Mouse (Mus musculus) ES-E14 (cell line): ENCODE measurements around the gene Oser1. TPM values are rescaled to one million over a fixed set of nuclear protein-coding genes. Genes with fewer than 3 reads are reported as not detected.

ENCODE experiments used
- DNase-seq: peaks from one replicate; pipeline ENCODE4 v3.0.0-alpha.2; 2013; ENCODE audit warnings: low read depth, low spot score
- H3K27ac ChIP-seq: 2 replicates; pipeline ENCODE4 v1.5.1; 2012; ENCODE audit warnings: low read depth, mild to moderate bottlenecking, low read length, moderate library complexity, mixed read lengths; ENCODE audit not compliant: poor library complexity, insufficient read depth, severe bottlenecking
- H3K36me3 ChIP-seq: 2 replicates; pipeline ENCODE4 v1.6.1; 2012; ENCODE audit warnings: mild to moderate bottlenecking, low read length, moderate library complexity, mixed read lengths; ENCODE audit not compliant: control insufficient read depth, poor library complexity, insufficient read depth, severe bottlenecking
- H3K4me1 ChIP-seq, 2 experiments: fragments of 150-350 bp in 1 of 2; sonication (generic) in 1 of 2; 2 replicates each; pipeline ENCODE4 v1.6.1; 2012; ENCODE audit warnings: low read length in 2 of 2, mild to moderate bottlenecking in 1 of 2, mixed read lengths in 1 of 2; ENCODE audit not compliant: control insufficient read depth in 2 of 2, insufficient read depth in 2 of 2, poor library complexity in 1 of 2
- H3K4me3 ChIP-seq, 2 experiments: fragments of 150-350 bp in 1 of 2; sonication (generic) in 1 of 2; 2 replicates each; pipeline ENCODE4 v1.5.1; 2012; ENCODE audit warnings: low read length in 2 of 2, low read depth in 1 of 2, mild to moderate bottlenecking in 1 of 2, mixed read lengths in 1 of 2; ENCODE audit not compliant: insufficient read depth in 1 of 2, poor library complexity in 1 of 2, severe bottlenecking in 1 of 2
- H3K9ac ChIP-seq: 2 replicates; pipeline ENCODE4 v1.6.1; 2012; ENCODE audit warnings: low read depth, mild to moderate bottlenecking, low read length, mixed read lengths; ENCODE audit not compliant: poor library complexity, insufficient read depth, severe bottlenecking
- H3K9me3 ChIP-seq: fragments of 150-350 bp; sonication (generic); 2 replicates; pipeline ENCODE4 v1.6.1; 2012; ENCODE audit warnings: low read depth, mild to moderate bottlenecking, low read length; ENCODE audit not compliant: control insufficient read depth, insufficient read depth
- CHD2 ChIP-seq: IDR thresholded peaks from 2 replicates; pipeline ENCODE4 v1.6.1; 2014; ENCODE audit warnings: mild to moderate bottlenecking, low read depth, low read length, inconsistent platforms
- HCFC1 ChIP-seq: IDR thresholded peaks from 2 replicates; pipeline ENCODE4 v1.6.1; 2012; ENCODE audit warnings: low read length, inconsistent platforms, borderline replicate concordance; ENCODE audit not compliant: insufficient read depth
- MAFK ChIP-seq: IDR thresholded peaks from 2 replicates; pipeline ENCODE4 v1.6.1; 2014; ENCODE audit warnings: mild to moderate bottlenecking, low read depth, low read length, inconsistent platforms; ENCODE audit not compliant: insufficient read depth
- ZC3H11A ChIP-seq: IDR thresholded peaks from 2 replicates; pipeline ENCODE4 v1.6.1; 2012; ENCODE audit warnings: low read depth, mild to moderate bottlenecking, inconsistent platforms, low read length, borderline replicate concordance
- ZNF384 ChIP-seq: IDR thresholded peaks from 2 replicates; pipeline ENCODE4 v1.6.1; 2012; ENCODE audit warnings: low read depth, low read length, inconsistent platforms
- in situ Hi-C, 2 experiments: fragments of 600-800 bp; cut with MboI; formaldehyde crosslinking; loops; one replicate each; pipeline ENCODE4 v1.15.1; 2025; ENCODE audit warnings: low sequenced_read_pairs in 2 of 2, inconsistent platforms in 1 of 2; ENCODE audit not compliant: unreplicated experiment in 2 of 2
- total RNA-seq: library from RNA; depleted of rRNA; stranded (reverse); fragments of 300-350 nt; gene quantifications from 2 replicates; pipeline ENCODE4 v1.2.3, GENCODE M21; 2012

The Oser1 gene
- total RNA-seq, 1 experiment = 42.0 TPM

DNA sequence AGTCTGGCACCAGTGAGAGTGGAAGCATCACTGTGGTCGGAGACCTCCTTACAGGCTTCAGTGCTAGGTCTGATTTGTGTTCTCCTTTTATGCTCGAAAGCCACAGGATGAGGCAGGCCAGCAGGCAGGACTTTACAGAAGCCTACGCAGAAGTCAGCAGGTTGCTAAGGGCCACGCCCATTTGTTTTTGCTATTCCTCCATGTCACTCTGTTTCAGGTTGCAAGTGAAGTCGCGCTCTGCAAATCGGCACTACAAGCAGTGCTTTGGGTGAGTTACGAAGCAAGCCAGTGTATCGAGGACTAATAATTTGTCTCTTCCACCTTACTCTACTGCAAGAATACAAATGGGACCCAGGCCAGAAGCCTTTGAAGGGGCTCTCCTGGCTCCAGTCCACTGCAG, 6.8 kb upstream of the Oser1 start:
- no peak overlapping the region for H3K27ac ChIP-seq
- peaks cover 3 to 17% of the 10 kb centered on the region in 2 experiments; a peak in 1 of 4 replicates for H3K4me1 ChIP-seq
- TF ChIP-seq MAFK = no peak
- TF ChIP-seq HCFC1 = no peak
- TF ChIP-seq CHD2 = no peak
- TF ChIP-seq ZNF384 = no peak
- no peak for TF ChIP-seq ZC3H11A
- no peak for DNase-seq
- no peaks in the 10 kb centered on the region for H3K36me3 ChIP-seq
- H3K4me3 ChIP-seq = no peak overlapping the region
- H3K9ac ChIP-seq = no peak overlapping the region
- in situ Hi-C loops = no loop called here
- no peaks in the 10 kb centered on the region for H3K9me3 ChIP-seq

DNA sequence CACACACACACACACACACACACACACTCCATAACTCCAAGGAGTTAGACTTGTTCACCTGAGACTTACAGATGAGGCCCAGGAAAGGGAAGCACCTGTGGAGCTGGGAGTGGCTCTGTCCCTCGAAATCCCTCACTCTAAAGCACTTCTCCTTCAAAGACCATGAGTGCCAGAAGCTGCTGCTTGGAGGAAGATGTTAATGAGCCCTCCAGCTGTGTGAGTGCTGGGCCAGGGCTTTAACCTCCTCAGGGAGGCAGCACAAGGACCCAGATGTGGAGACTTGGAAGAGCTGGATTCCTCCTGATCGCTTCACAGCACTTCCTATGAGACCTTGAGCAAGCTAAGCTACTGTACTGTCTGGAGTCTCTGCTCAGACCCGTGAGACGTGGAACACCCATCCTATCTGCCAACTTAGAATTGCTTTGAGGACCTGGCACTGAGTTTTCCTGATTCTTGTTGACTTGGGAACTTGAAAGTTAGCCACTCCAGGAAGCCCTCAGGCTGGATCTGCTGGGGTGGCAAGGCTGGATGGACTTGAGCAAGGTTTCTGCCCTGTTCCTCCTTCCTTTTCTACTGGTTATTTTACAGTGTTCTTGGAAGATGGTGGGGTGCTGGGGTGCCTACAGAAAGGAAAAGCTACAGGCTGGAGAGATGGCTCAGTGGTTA, 4.0 kb upstream of the Oser1 start:
- no peak overlapping the region for H3K4me3 ChIP-seq
- no peak for TF ChIP-seq ZC3H11A
- no peak for TF ChIP-seq CHD2
- TF ChIP-seq MAFK = no peak
- TF ChIP-seq HCFC1 = no peak
- no peak for TF ChIP-seq ZNF384
- H3K4me1 ChIP-seq = peaks cover 0 to 10% of the 10 kb centered on the region in 2 experiments; a peak in 1 of 4 replicates
- no peaks in the 10 kb centered on the region for H3K9me3 ChIP-seq
- no peaks in the 10 kb centered on the region for H3K36me3 ChIP-seq
- DNase-seq = no peak
- in situ Hi-C loops = no loop called here
- no peak overlapping the region for H3K27ac ChIP-seq
- no peak overlapping the region for H3K9ac ChIP-seq

DNA sequence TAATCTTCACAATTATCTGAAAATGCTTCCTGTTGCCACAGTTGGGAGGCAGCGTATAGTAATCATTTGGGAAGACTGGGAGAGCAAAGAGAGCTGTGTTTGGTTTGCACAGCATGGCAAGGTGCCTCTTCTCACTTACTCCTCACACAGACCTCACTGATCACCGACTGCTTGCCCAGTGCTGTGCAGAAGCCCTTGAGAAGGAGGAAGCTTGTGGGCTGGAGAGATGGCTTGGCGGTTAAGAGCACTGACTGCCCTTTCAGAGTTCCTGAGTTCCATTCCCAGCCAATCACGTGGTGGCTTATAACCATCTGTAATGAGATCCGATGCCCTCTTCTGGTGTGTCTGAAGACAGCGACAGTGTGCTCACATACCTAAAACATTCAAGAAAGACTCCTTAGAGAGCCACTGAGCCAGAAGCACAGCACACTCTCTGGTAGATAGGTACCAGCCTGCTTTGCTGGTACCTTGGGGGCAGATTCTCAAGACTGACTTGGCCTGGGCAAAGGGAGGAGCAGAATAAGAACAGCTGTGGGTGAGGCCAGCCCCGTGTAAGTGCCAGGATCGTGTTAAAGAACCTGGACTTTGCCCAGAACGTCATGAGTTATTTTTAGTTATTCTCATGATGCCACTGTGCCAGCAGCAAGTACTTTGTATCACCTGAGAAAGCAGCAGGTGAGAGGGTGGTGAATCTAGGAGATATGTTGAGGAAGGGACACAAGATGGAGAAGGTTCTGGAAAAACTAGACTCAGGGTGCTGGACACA, 1.4 kb downstream of the Oser1 start:
- Histone ChIP-seq H3K4me1 (peaks cover 0 to 3% of the 10 kb centered on the region in 2 experiments; a peak in 1 of 4 replicates), H3K27ac (no peak overlapping the region), H3K36me3 (peaks cover 6% of the 10 kb centered on the region; the same call in 1 of the 2 replicates), H3K4me3 (no peak overlapping the region), H3K9me3 (no peaks in the 10 kb centered on the region), H3K9ac (no peak overlapping the region)
- DNase-seq = no peak
- TF ChIP-seq ZNF384 = no peak
- TF ChIP-seq CHD2 = no peak
- TF ChIP-seq ZC3H11A = no peak
- TF ChIP-seq HCFC1 = no peak
- no peak for TF ChIP-seq MAFK
- in situ Hi-C loops = no loop called here

DNA sequence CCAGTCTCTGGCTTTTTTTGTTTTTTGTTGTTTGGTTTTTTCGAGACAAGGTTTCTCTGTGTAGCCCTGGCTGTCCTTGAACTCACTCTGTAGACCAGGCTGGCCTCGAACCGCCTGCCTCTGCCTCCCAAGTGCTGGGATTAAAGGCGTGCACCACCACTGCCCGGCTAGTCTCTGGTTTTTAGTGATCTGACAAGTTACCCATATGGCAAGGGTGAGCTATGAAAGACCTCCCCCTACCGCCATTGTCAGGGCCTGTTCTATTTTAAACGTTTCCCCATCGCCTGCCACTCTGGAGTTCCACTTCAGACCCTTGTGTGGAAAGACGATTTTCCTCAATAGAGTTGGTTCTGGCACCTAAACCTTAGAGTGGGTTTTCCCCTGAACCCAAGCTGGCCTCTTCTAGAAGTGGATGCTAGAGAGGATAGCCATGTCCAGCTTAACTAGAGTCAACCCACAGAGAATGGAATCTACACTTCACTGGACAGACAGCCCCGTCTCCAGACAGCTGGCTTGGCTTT, 4.1 kb downstream of the Oser1 start:
- Histone ChIP-seq H3K9me3 (no peaks in the 10 kb centered on the region), H3K27ac (no peak overlapping the region), H3K4me3 (peak overlapping the region; percentile 89 to 95), H3K4me1 (peaks cover 0 to 5% of the 10 kb centered on the region in 2 experiments; a peak in 1 of 4 replicates), H3K36me3 (peaks cover 6% of the 10 kb centered on the region; the same call in 1 of the 2 replicates), H3K9ac (peak overlapping the region; percentile 92)
- in situ Hi-C loops = no loop called here
- TF ChIP-seq ZC3H11A (no peak), ZNF384 (no peak), HCFC1 (no peak), CHD2 (no peak), MAFK (no peak)
- no peak for DNase-seq
